In the genomic region with DNA sequence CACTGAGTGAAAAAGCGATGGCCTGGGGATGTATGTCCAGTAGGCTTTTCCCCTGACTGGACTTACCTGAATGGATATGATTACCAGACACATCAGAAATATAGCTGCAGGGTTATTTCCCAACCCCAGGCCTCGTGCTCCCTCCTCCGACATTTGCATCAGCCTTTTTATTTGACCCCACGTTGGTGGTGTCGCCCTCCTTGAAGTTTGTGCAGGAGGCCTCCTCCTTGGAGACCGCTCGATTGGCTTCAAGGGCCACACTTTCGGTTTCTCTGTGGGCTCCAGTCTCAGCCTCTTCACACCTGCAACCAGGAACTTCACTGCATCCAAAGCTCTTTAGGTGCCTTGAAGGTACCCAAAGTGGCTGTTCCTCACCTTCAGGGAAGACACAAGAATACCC, we compare ENCODE assay signal across 30 mouse cellular contexts. TPM values are rescaled to one million over a fixed set of nuclear protein-coding genes. Genes with fewer than 3 reads are reported as not detected.
"Had no signal": no experiment of that assay in that cellular context is flagged by ENCODE, and none has a peak within 500 bp of the region (broad histone marks: within the 10 kb centered on the region; RNA-seq: fewer than 3 reads in every experiment).

No protein-coding gene starts in this region.

- H3K27ac ChIP-seq: limb, embryonic 10.5 days; limb, embryonic 12.5 days; limb, embryonic 13.5 days; limb, embryonic 15.5 days; liver, embryonic 12.5 days; liver, embryonic 13.5 days; liver, embryonic 14.5 days; liver, embryonic 15.5 days; lung, embryonic 15.5 days; macrophage; midbrain, embryonic 10.5 days; midbrain, embryonic 12.5 days; midbrain, embryonic 13.5 days; midbrain, embryonic 15.5 days had no signal

- H3K9ac ChIP-seq: limb, embryonic 12.5 days; limb, embryonic 13.5 days; limb, embryonic 15.5 days; liver, embryonic 12.5 days; liver, embryonic 13.5 days; liver, embryonic 14.5 days; liver, embryonic 15.5 days; liver, postnatal 0 days; lung, embryonic 14.5 days; lung, embryonic 15.5 days; midbrain, embryonic 12.5 days; midbrain, embryonic 13.5 days; midbrain, embryonic 15.5 days had no signal

- H3K27me3 ChIP-seq: limb, embryonic 12.5 days; limb, embryonic 13.5 days; limb, embryonic 15.5 days; liver, embryonic 12.5 days; liver, embryonic 13.5 days; liver, embryonic 15.5 days; lung, embryonic 15.5 days; megakaryocyte, embryonic 14.5 days; midbrain, embryonic 12.5 days; midbrain, embryonic 13.5 days; midbrain, embryonic 15.5 days had no signal

- H3K4me3 ChIP-seq: limb, embryonic 10.5 days; limb, embryonic 12.5 days; limb, embryonic 13.5 days; limb, embryonic 15.5 days; liver, embryonic 12.5 days; liver, embryonic 13.5 days; liver, embryonic 15.5 days; lung, embryonic 15.5 days; megakaryocyte, embryonic 14.5 days; midbrain, embryonic 10.5 days; midbrain, embryonic 12.5 days; midbrain, embryonic 13.5 days; midbrain, embryonic 15.5 days; myocyte had no signal

- H3K4me2 ChIP-seq: limb, embryonic 12.5 days; limb, embryonic 13.5 days; limb, embryonic 15.5 days; liver, embryonic 11.5 days; liver, embryonic 12.5 days; liver, embryonic 13.5 days; liver, embryonic 15.5 days; lung, embryonic 14.5 days; lung, embryonic 15.5 days; midbrain, embryonic 12.5 days; midbrain, embryonic 13.5 days; midbrain, embryonic 15.5 days had no signal

- ATAC-seq: liver, embryonic 12.5 days; liver, postnatal 0 days; lung, postnatal 0 days; midbrain, embryonic 15.5 days; midbrain, embryonic 16.5 days had no signal

- H3K4me1 ChIP-seq: limb, embryonic 10.5 days; limb, embryonic 12.5 days; limb, embryonic 13.5 days; limb, embryonic 15.5 days; liver, embryonic 12.5 days; liver, embryonic 13.5 days; liver, embryonic 15.5 days; lung, embryonic 15.5 days; midbrain, embryonic 10.5 days; midbrain, embryonic 12.5 days; midbrain, embryonic 13.5 days; midbrain, embryonic 15.5 days had no signal

- H3K9me3 ChIP-seq: limb, embryonic 10.5 days; limb, embryonic 12.5 days; limb, embryonic 13.5 days; limb, embryonic 15.5 days; liver, embryonic 12.5 days; liver, embryonic 13.5 days; liver, embryonic 15.5 days; lung, embryonic 15.5 days; megakaryocyte, embryonic 14.5 days; midbrain, embryonic 10.5 days; midbrain, embryonic 12.5 days; midbrain, embryonic 13.5 days; midbrain, embryonic 15.5 days had no signal

- DNase-seq: liver; liver, embryonic 13.5 days; liver, postnatal 0 days; lung, adult 2 months; lung, embryonic 14.5 days; lung, postnatal 10 days; lung, postnatal 14 days; lung, postnatal 36 days; lung, postnatal 4 days; midbrain, embryonic 14.5 days had no signal

RNA-seq across cellular contexts. Expression of gene Mcub, which starts 55.5 kb away (rescaled TPM):
- total RNA-seq: liver, adult 2 months; megakaryocyte-erythroid progenitor cell, adult 5-6 weeks had no signal
